Mouse (Mus musculus) embryonic facial prominence, embryonic 12.5 days (tissue): Measurements from ENCODE around the gene A930033H14Rik. TPM values are rescaled to one million over a fixed set of nuclear protein-coding genes. Genes with fewer than 3 reads are reported as not detected.
A peak's percentile ranks its signal among the peaks of the same experiment; 100 is the strongest.

ENCODE experiments used
- ATAC-seq: fragments of 200-750 bp; cut with Nextera tagmentation; 2 replicates; pipeline ENCODE4 v1.8.0; 2017; ENCODE audit not compliant: insufficient number of reproducible peaks, insufficient read depth, low FRiP score, low TSS enrichment
- H3K27ac ChIP-seq: fragments of 300-500 bp; sonication (generic); 2 replicates; pipeline ENCODE4 v1.5.1; 2016; ENCODE audit warnings: mild to moderate bottlenecking
- H3K27me3 ChIP-seq: fragments of 300-500 bp; sonication (generic); 2 replicates; pipeline ENCODE4 v1.6.1; 2016; ENCODE audit warnings: mild to moderate bottlenecking, moderate library complexity
- H3K36me3 ChIP-seq: fragments of 300-500 bp; sonication (generic); 2 replicates; pipeline ENCODE4 v1.6.1; 2016; ENCODE audit warnings: mild to moderate bottlenecking
- H3K4me1 ChIP-seq: fragments of 300-500 bp; sonication (generic); 2 replicates; pipeline ENCODE4 v1.6.1; 2016
- H3K4me2 ChIP-seq: fragments of 300-500 bp; sonication (generic); replicated peaks from 2 replicates; pipeline ENCODE4 v1.6.1; 2016; ENCODE audit warnings: mild to moderate bottlenecking, moderate library complexity
- H3K4me3 ChIP-seq: fragments of 300-500 bp; sonication (generic); 2 replicates; pipeline ENCODE4 v1.5.1; 2016; ENCODE audit warnings: mild to moderate bottlenecking
- H3K9ac ChIP-seq: fragments of 300-500 bp; sonication (generic); 2 replicates; pipeline ENCODE4 v1.6.1; 2016; ENCODE audit warnings: mild to moderate bottlenecking, moderate library complexity
- H3K9me3 ChIP-seq: fragments of 300-500 bp; sonication (generic); 2 replicates; pipeline ENCODE4 v1.6.1; 2016; ENCODE audit warnings: mild to moderate bottlenecking, moderate library complexity
- WGBS: fragments of 180-500 bp; shearing (Covaris S2); methylation state at CpG from one replicate; pipeline ENCODE4 v1.1.7; 2016; 5-methylcytosine and 5-hydroxymethylcytosine counted together
- polyA plus RNA-seq: library from polyadenylated mRNA; unstranded; fragments of >200 nt; fragmentation: Nextera tagmentation; extraction: Ambion mirVana; gene quantifications from 2 replicates; pipeline ENCODE4 v1.2.1, GENCODE M21; 2016

A930033H14Rik gene
- polyA plus RNA-seq, 1 experiment from 2014 or later: 3.3 TPM

DNA sequence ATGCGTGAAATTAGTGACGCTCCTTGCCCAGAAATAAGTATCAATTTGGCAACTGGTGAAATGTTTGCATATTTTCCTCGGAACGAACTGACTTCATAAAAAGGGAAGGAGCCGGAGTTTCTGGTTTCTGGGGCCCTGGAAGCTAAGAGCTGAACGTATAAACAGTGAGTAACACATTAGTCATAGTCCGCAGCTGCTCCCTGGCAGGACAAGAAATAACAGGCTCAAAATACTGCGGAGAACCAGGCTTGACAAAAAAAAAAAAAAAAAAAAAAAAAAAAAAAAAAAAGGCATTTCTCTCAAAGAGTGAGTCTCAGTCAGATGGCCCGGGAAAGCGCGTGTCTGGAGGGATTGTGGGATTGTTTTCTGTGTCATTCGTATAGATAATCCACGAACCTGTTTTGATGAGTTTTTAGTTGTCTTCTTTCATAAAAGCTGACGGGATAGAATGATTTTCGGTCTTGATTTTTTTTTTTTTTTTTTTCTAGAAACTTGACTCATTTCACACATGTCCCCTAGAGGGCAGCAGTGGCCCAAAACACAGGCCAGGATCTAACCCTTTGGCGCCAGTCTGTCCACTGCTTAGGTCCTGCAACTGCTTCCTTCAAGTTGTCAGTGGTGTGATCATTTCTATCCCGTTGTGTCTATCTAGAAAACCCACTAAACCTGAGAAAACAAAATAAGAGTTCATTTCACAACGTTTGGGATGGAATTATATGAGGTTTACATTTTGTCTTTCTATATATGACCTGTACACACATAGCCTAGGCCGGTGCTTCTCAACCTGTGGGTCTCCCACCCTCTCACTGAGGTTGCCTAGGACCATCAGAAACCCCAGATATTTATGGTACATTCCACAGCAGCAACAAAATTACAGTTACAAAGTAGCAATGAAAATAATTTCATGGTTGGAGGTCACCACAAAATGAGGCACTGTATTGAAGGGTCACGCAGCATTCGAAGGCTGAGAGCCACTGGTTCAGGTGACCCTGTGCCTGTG is 26.7 kb downstream of the A930033H14Rik start:
- H3K4me3 ChIP-seq: peak overlapping the region; percentile 16; the same call in 1 of the 2 replicates
- WGBS: 17% methylated on average over 21 of the region's 21 CpGs
- no peaks in the 10 kb centered on the region for H3K36me3 ChIP-seq
- 0 out of 2 replicates have a peak, but pooled peaks have one; percentile 56 for ATAC-seq
- peaks cover 4% of the 10 kb centered on the region; the same call in 1 of the 2 replicates for H3K4me1 ChIP-seq
- H3K4me2 ChIP-seq: peak overlapping the region; percentile 37
- H3K27ac ChIP-seq: peak overlapping the region; percentile 83; the same call in 1 of the 2 replicates
- H3K9ac ChIP-seq: no peak overlapping the region
- no peaks in the 10 kb centered on the region for H3K27me3 ChIP-seq
- no peaks in the 10 kb centered on the region for H3K9me3 ChIP-seq

DNA sequence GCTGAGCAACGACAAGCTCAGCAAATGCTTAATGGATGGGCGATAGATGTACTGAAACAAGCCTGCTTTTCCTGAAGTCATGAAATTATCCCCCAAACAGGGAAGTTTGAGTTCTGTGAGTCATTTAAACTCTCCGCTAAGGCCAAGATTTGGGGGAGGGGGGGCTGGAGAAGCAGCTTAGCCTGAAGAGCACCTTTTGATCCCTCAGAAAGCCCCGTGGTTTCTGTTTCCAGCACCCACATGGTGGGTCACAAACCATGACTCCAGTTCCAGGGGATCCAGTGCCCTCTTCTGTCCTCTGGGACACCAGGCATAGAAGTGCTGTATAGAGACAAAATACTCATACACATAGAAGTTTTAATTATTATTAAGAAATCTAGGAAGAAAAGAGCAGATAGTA is 27.5 kb downstream of the A930033H14Rik start:
- Histone ChIP-seq H3K4me2 (no peak overlapping the region; the same call in 1 of the 2 replicates), H3K9ac (no peak overlapping the region), H3K27ac (peak overlapping the region; percentile 83), H3K4me1 (peaks cover 4% of the 10 kb centered on the region; the same call in 1 of the 2 replicates), H3K4me3 (no peak overlapping the region), H3K27me3 (no peaks in the 10 kb centered on the region), H3K9me3 (no peaks in the 10 kb centered on the region), H3K36me3 (no peaks in the 10 kb centered on the region)
- no peak for ATAC-seq
- WGBS: 61% methylated on average over 4 of the region's 4 CpGs

DNA sequence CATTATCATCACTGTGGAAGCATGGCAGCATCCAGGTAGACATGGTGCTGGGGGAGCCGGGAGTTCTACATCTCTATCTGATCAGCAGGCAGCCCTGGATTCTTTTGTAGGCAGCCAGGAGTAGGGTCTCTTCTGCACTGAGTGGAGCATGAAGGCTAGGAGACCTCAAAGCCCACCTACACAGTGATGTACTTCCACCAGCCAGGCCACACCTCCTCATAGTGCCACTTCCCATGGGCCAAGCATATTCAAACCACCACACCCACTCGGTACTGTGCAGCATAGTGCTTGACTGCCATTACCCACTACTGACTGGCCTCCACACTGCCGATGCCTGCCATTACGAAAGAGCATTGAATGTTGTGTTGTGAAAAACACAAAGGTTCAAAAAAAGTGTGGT is 28.0 kb downstream of the A930033H14Rik start:
- no peak overlapping the region for H3K9ac ChIP-seq
- ATAC-seq: no peak
- H3K27ac ChIP-seq: peak overlapping the region; percentile 83
- no peaks in the 10 kb centered on the region for H3K9me3 ChIP-seq
- peaks cover 4% of the 10 kb centered on the region; the same call in 1 of the 2 replicates for H3K4me1 ChIP-seq
- H3K36me3 ChIP-seq: no peaks in the 10 kb centered on the region
- H3K27me3 ChIP-seq: no peaks in the 10 kb centered on the region
- WGBS: 92% methylated on average over 4 of the region's 4 CpGs
- H3K4me2 ChIP-seq: no peak overlapping the region
- H3K4me3 ChIP-seq: no peak overlapping the region

DNA sequence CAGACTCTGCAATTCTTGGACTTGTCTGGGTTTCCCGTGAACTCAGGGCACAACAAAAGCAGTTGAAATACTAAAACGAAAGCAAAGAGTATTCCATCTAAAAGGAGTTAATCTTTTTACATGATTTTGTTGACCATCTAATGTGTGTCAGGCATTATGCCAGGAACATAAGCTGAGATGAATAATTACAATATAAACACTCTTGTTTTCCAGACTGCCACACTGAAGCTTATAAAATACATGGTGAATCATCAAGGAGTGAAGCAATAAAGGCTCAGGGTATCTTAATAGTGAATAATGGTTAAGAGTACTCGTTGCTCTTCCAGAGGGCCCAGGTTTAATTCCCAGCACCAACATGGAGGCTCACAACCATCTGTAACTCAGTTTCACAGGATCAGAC is 31.9 kb downstream of the A930033H14Rik start:
- Histone ChIP-seq H3K4me2 (no peak overlapping the region), H3K9ac (no peak overlapping the region), H3K27ac (no peak overlapping the region), H3K36me3 (no peaks in the 10 kb centered on the region), H3K9me3 (no peaks in the 10 kb centered on the region), H3K4me1 (peaks cover 4% of the 10 kb centered on the region; the same call in 1 of the 2 replicates), H3K4me3 (no peak overlapping the region), H3K27me3 (no peaks in the 10 kb centered on the region)
- 81% methylated on average over 3 of the region's 3 CpGs for WGBS
- ATAC-seq: no peak

DNA sequence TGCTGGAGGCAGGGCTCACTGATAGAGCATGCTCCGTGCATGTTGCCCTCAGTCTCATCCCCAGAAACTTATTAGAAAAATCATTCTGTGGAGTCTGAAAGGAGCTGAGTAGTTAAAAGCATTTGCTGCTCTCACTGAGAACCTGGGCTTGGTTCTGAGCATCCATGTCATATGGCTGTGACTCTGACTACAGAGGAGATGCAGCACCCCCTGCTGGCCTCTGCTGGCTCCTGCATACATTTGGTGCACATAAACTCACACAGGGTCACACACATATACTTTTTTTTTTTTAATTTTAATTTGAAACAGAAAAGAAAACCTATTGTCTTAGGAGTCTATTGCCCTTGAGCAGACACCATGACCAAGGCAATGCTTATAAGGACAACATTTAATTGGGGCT is 33.6 kb downstream of the A930033H14Rik start:
- no peak overlapping the region for H3K27ac ChIP-seq
- H3K9ac ChIP-seq: no peak overlapping the region
- no peaks in the 10 kb centered on the region for H3K36me3 ChIP-seq
- ATAC-seq: no peak
- H3K4me1 ChIP-seq: no peaks in the 10 kb centered on the region
- no peaks in the 10 kb centered on the region for H3K27me3 ChIP-seq
- no peaks in the 10 kb centered on the region for H3K9me3 ChIP-seq
- WGBS: 95% methylated on average over 1 of the region's 1 CpGs
- no peak overlapping the region for H3K4me2 ChIP-seq
- H3K4me3 ChIP-seq: no peak overlapping the region

DNA sequence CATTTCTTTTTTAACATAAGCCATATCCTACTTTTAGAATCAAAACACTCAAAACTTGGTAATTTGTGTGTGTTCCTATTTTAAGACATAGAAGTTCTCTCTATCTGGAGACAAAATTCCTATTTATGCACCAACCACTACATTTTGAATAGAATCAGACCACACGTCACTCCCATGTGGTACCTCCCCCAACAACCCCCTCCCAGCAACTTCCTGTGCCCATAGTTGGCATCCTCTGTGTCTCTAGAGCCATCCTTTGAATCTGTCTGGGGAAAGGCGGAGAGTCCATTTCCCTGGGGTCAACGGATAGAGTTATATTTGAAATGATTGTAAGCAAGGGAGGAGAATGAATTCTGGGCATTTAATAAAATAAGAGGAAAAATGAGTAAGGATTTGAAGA is 36.8 kb downstream of the A930033H14Rik start:
- 70% methylated on average over 3 of the region's 3 CpGs for WGBS
- H3K4me2 ChIP-seq: no peak overlapping the region

DNA sequence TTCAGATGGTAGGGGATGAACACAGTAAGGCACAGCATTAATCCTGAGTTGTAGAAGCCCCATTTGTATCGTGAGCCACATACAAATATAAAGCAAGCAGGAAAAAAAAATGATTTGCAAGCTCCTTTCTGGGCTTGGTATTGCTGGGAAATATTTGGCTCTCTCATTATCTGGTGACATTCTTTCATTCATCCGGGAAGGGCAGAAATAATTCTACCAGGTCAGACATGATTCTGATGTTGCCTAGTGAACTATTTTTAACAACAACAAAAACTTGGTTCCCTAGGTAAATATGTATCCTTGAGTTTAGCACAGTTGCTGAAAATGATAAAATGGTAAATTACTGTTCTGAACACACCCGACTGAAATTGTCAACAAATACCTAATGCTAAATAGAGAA is 40.5 kb downstream of the A930033H14Rik start:
- Histone ChIP-seq H3K27ac (no peak overlapping the region), H3K27me3 (no peaks in the 10 kb centered on the region), H3K9ac (no peak overlapping the region), H3K4me2 (no peak overlapping the region), H3K4me3 (no peak overlapping the region), H3K36me3 (no peaks in the 10 kb centered on the region), H3K9me3 (no peaks in the 10 kb centered on the region), H3K4me1 (no peaks in the 10 kb centered on the region)
- 83% methylated on average over 3 of the region's 3 CpGs for WGBS
- no peak for ATAC-seq

More for the DNA sequence above, 36.8 kb downstream of the A930033H14Rik start:
- no peaks in the 10 kb centered on the region for H3K27me3 ChIP-seq
- no peak overlapping the region for H3K27ac ChIP-seq
- no peaks in the 10 kb centered on the region for H3K36me3 ChIP-seq
- no peak overlapping the region for H3K9ac ChIP-seq
- no peaks in the 10 kb centered on the region for H3K9me3 ChIP-seq
- no peak for ATAC-seq
- no peaks in the 10 kb centered on the region for H3K4me1 ChIP-seq
- no peak overlapping the region for H3K4me3 ChIP-seq

DNA sequence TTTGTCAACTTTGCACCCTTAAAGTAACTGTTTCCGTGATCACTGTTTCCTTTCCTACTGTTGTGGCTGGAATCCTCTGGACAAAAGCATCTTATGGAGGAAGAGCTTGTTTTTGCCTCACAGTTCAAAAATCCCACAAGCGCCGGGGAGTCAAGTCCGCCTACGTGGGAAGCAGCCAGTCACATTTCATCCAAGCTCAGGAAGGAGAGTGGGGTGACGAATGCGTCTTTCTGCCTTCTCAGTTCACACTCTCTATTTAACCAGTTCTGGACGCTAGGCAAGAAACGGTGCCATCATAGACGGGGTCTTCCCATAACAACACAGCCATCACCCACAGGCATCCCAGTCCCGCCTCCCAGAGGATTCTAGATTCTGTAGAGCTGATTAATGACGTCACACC is 46.4 kb downstream of the A930033H14Rik start:
- Histone ChIP-seq H3K27ac (no peak overlapping the region), H3K36me3 (no peaks in the 10 kb centered on the region), H3K27me3 (no peaks in the 10 kb centered on the region), H3K4me1 (no peaks in the 10 kb centered on the region), H3K4me2 (no peak overlapping the region), H3K9ac (no peak overlapping the region), H3K4me3 (no peak overlapping the region), H3K9me3 (no peaks in the 10 kb centered on the region)
- no peak for ATAC-seq
- 81% methylated on average over 12 of the region's 12 CpGs for WGBS

DNA sequence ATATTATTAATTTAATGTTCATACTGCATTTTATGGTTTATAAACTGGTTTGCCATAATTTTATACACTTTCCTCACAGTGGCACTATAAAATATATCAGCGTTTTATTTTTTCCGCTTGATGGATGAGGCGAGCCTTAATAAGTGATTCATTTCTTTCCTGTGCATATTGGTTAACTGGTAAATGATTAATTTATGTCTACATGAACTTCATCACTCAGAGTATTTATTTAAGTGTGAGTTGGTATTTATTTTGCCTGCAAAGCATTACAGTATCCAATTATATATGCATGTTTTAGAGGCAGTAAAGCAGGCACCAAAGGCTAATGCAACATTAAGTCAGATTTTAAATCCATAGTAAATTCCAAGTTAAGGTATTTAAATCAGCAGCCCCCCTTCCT is 47.1 kb downstream of the A930033H14Rik start:
- Histone ChIP-seq H3K4me3 (no peak overlapping the region), H3K9ac (no peak overlapping the region), H3K36me3 (no peaks in the 10 kb centered on the region), H3K4me1 (no peaks in the 10 kb centered on the region), H3K27me3 (no peaks in the 10 kb centered on the region), H3K4me2 (no peak overlapping the region), H3K27ac (no peak overlapping the region), H3K9me3 (no peaks in the 10 kb centered on the region)
- 85% methylated on average over 3 of the region's 3 CpGs for WGBS
- ATAC-seq: no peak

DNA sequence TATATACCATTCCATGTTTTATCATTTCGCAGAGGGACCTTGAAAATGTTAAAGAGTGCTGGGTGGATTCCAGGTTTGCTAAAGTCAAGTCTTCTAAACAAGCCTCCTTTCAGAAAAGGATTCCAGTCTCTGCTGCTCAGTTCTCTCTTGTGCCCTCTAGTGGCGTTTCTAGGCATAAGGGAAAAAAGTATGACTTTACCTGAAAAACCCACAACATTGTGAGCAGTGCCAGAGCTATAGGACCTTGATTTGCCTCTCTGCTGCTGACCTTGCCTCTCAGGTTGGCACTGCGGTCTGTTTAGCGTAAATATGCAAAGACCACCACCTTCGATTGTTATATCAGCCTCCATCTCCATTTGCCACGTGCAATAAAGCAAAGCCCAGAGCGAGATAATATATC is 47.8 kb downstream of the A930033H14Rik start:
- no peak overlapping the region for H3K4me2 ChIP-seq
- H3K4me1 ChIP-seq: no peaks in the 10 kb centered on the region
- 60% methylated on average over 7 of the region's 7 CpGs for WGBS
- no peak overlapping the region for H3K4me3 ChIP-seq
- no peak for ATAC-seq
- H3K9me3 ChIP-seq: no peaks in the 10 kb centered on the region
- no peak overlapping the region for H3K27ac ChIP-seq
- no peak overlapping the region for H3K9ac ChIP-seq
- no peaks in the 10 kb centered on the region for H3K36me3 ChIP-seq
- no peaks in the 10 kb centered on the region for H3K27me3 ChIP-seq

DNA sequence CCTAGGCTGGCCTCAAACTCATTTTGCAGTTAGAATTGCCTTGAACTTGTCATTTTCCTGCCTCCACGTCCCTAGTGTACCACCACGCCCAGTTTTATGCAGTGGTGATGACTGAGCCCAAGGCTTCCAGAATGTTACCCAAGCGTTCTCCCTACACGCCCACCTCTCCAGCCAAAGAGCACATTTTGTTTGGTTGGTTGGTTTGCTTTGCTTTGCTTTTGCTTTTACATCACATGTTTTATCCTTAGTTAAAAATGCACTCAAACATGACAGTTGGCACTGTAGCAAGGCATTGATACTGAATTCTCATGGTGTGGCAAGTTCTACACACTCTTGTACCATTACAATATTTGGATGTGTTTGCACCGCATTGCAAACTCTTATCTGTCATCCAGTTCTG is 49.7 kb downstream of the A930033H14Rik start:
- ATAC-seq: no peak
- H3K9ac ChIP-seq: no peak overlapping the region
- no peaks in the 10 kb centered on the region for H3K36me3 ChIP-seq
- no peak overlapping the region for H3K4me3 ChIP-seq
- H3K4me1 ChIP-seq: no peaks in the 10 kb centered on the region
- no peak overlapping the region for H3K4me2 ChIP-seq
- WGBS: 84% methylated on average over 5 of the region's 5 CpGs
- H3K27me3 ChIP-seq: no peaks in the 10 kb centered on the region
- no peaks in the 10 kb centered on the region for H3K9me3 ChIP-seq
- H3K27ac ChIP-seq: no peak overlapping the region

DNA sequence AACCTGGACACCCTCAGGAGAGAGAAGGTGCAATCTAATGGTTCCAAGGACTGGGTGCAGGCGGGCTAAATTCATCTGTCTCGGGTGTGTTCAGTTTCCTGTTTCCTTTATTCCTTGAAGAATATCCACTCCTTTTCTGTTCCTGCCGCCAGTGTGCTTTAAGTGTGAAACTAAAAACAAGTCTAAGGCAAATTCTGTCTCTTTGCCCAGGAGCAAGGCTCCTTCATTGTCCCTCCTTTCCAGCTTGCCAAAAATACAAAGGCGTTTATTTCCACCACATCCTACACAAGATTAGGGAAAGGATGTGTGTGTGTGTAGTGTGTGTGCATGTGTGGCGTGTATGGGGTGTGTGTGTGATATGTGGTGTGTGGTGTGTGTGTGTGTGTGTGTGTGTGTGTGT is 50.3 kb downstream of the A930033H14Rik start:
- no peak for ATAC-seq
- no peak overlapping the region for H3K27ac ChIP-seq
- no peak overlapping the region for H3K9ac ChIP-seq
- no peak overlapping the region for H3K4me2 ChIP-seq
- no peak overlapping the region for H3K4me3 ChIP-seq
- H3K4me1 ChIP-seq: peaks cover under 1% of the 10 kb centered on the region; the same call in 1 of the 2 replicates
- 84% methylated on average over 5 of the region's 5 CpGs for WGBS
- no peaks in the 10 kb centered on the region for H3K36me3 ChIP-seq
- H3K9me3 ChIP-seq: no peaks in the 10 kb centered on the region
- no peaks in the 10 kb centered on the region for H3K27me3 ChIP-seq
